In the genomic region with DNA sequence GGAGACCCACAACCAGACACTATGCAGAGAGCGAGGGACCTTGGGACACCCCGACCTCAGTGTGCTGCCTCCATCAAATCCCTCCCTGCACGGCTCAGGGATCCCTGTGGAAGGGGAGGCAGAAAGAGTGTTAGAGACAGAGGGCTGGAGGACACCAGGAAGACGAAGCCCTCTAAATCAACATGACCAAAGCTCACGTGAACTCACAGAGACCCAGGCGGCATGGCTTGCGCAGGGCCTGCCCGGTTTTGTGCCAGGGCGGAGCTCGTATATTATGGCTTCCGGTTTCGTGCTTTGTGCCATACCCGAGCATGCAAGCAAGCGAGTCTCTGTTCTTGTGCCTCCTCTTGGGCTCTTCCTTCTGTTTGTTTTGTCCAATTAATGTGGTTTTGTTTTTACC, we compare ENCODE assay signal across 23 mouse cellular contexts.
DNase-seq lines count a peak whose midpoint lies in the region; ATAC-seq and TF ChIP-seq lines count a peak whose summit lies in the region.
"Had no signal": no experiment of that assay in that cellular context is flagged by ENCODE, and none has a peak within 500 bp of the region (broad histone marks: within the 10 kb centered on the region; RNA-seq: fewer than 3 reads in every experiment).

No protein-coding gene starts in this region.

- H3ac ChIP-seq in myocyte (ENCODE audit: control insufficient read depth, insufficient read length) = no peak overlapping the region

- TF ChIP-seq EP300 in MEL (IDR thresholded peaks at IDR 0.05; ENCODE audit: low read depth in 1 of 2, low read length in 2 of 2) = no peak
- no peak for TF ChIP-seq EP300 in lung, postnatal 0 days (IDR thresholded peaks at IDR 0.05)

- 89% methylated on average over 14 of the region's 14 CpGs for WGBS in thymus, adult 2 months
- WGBS in lung, postnatal 0 days = 86% methylated on average over 14 of the region's 14 CpGs

- no peak for ATAC-seq in lung, postnatal 0 days
- ATAC-seq: forebrain, embryonic 15.5 days; intestine, embryonic 15.5 days; liver, embryonic 12.5 days had no signal

- H3K9ac ChIP-seq in MEL (ENCODE audit: control insufficient read depth, low read depth, low read length, poor library complexity, severe bottlenecking) = peak overlapping the region; percentile 55
- no peak overlapping the region for H3K9ac ChIP-seq in lung, postnatal 0 days (replicated peaks; ENCODE audit: low read depth)
- H3K9ac ChIP-seq: forebrain, embryonic 15.5 days; hindbrain, embryonic 15.5 days; intestine, embryonic 15.5 days; limb, embryonic 12.5 days; liver, embryonic 12.5 days; neural tube, embryonic 13.5 days had no signal

- DNase-seq in cerebellum, adult 9-10 months = peak; percentile 44
- no peak for DNase-seq in cerebellum, postnatal 36 days
- no peak for DNase-seq in thymus, adult 2 months
- DNase-seq in thymus, postnatal 10 days (ENCODE audit: low spot score in 2 of 2) = no peak
- peak; percentile 71 for DNase-seq in MEL (ENCODE audit: low read depth, low spot score)
- no peak for DNase-seq in lung, postnatal 0 days (ENCODE audit: low spot score)
- DNase-seq in kidney, postnatal 25 days = no peak
- DNase-seq: kidney, adult 8-10 months; lung, adult 18-20 months; lung, postnatal 36 days; retina, postnatal 1 day; spleen, adult 18-20 months had no signal

- H3K79me2 ChIP-seq in MEL (ENCODE audit: control insufficient read depth, insufficient read depth, low read length, poor library complexity) (no peaks in the 10 kb centered on the region), myocyte (ENCODE audit: control insufficient read depth, insufficient read depth) (no peaks in the 10 kb centered on the region)

- TF ChIP-seq CTCF in thymus, adult 2 months (IDR thresholded peaks at IDR 0.05; ENCODE audit: borderline replicate concordance, control insufficient read depth, extremely low read depth, insufficient read depth, low read length, poor library complexity) = no peak
- TF ChIP-seq CTCF in MEL (IDR thresholded peaks at IDR 0.05 in 2 of 3, conservative IDR thresholded peaks at IDR 0.05 in 1 of 3; ENCODE audit: control insufficient read depth in 1 of 3, insufficient read depth in 1 of 3, low read depth in 2 of 3, low read length in 3 of 3, poor library complexity in 1 of 3, severe bottlenecking in 1 of 3) = no peak
- no peak for TF ChIP-seq CTCF in lung, postnatal 0 days (IDR thresholded peaks at IDR 0.05)

- H3K36me3 ChIP-seq in thymus, adult 2 months (ENCODE audit: control insufficient read depth, insufficient read depth, low read length) = no peaks in the 10 kb centered on the region
- H3K36me3 ChIP-seq in MEL (ENCODE audit: control insufficient read depth in 1 of 2, insufficient read depth in 2 of 2, low read length in 2 of 2) (peaks cover 0 to 7% of the 10 kb centered on the region in 2 experiments; a peak in 2 of 4 replicates), myocyte (ENCODE audit: control insufficient read depth, insufficient read depth) (no peaks in the 10 kb centered on the region)
- no peaks in the 10 kb centered on the region for H3K36me3 ChIP-seq in lung, postnatal 0 days (ENCODE audit: insufficient read depth, low read length)
- H3K36me3 ChIP-seq: embryonic facial prominence, embryonic 10.5 days; forebrain, embryonic 15.5 days; G1E; heart, embryonic 10.5 days; hindbrain, embryonic 15.5 days; intestine, embryonic 15.5 days; limb, embryonic 12.5 days; liver, embryonic 12.5 days; neural tube, embryonic 13.5 days had no signal

- peaks cover 60% of the 10 kb centered on the region for H3K4me1 ChIP-seq in thymus, adult 2 months (replicated peaks; ENCODE audit: control insufficient read depth, insufficient read depth, low read length)
- peaks cover 0 to 29% of the 10 kb centered on the region in 2 experiments; a peak in 3 of 4 replicates for H3K4me1 ChIP-seq in MEL (ENCODE audit: control insufficient read depth in 1 of 2, insufficient read depth in 2 of 2, low read length in 2 of 2)
- H3K4me1 ChIP-seq in lung, postnatal 0 days (ENCODE audit: insufficient read depth, low read depth, low read length) = peaks cover 2% of the 10 kb centered on the region; the same call in 1 of the 2 replicates
- H3K4me1 ChIP-seq: intestine, embryonic 15.5 days; neural tube, embryonic 13.5 days had no signal

- no peaks in the 10 kb centered on the region for H3K27me3 ChIP-seq in thymus, adult 2 months (ENCODE audit: control insufficient read depth, insufficient read depth, low read length)
- H3K27me3 ChIP-seq in MEL (ENCODE audit: control insufficient read depth in 1 of 2, insufficient read depth in 2 of 2, low read length in 2 of 2) (no peaks in the 10 kb centered on the region), myocyte (ENCODE audit: control insufficient read depth, insufficient read depth, insufficient read length) (peaks cover 18% of the 10 kb centered on the region)
- no peaks in the 10 kb centered on the region for H3K27me3 ChIP-seq in lung, postnatal 0 days (replicated peaks; ENCODE audit: insufficient read depth, low read length)
- H3K27me3 ChIP-seq: forebrain, embryonic 15.5 days; hindbrain, embryonic 15.5 days; intestine, embryonic 15.5 days; neural tube, embryonic 13.5 days had no signal

- TF ChIP-seq POLR2A in thymus, adult 2 months (IDR thresholded peaks at IDR 0.05; ENCODE audit: control insufficient read depth, extremely low read depth, insufficient read depth, low read length, poor library complexity) = no peak
- TF ChIP-seq POLR2A in MEL (IDR thresholded peaks at IDR 0.05; ENCODE audit: control insufficient read depth in 1 of 2, insufficient read depth in 1 of 2, low read depth in 1 of 2, low read length in 2 of 2, poor library complexity in 1 of 2) (peak in 1 of 2 experiments; percentile 50; a peak in 1 of 4 replicates), myocyte (IDR thresholded peaks at IDR 0.05; ENCODE audit: insufficient read length, low read depth) (no peak)

- H3K4me3 ChIP-seq in thymus, adult 2 months (ENCODE audit: control insufficient read depth, insufficient read depth, low read length) = no peak overlapping the region
- H3K4me3 ChIP-seq in MEL (ENCODE audit: control insufficient read depth in 1 of 2, insufficient read depth in 1 of 2, low read depth in 2 of 2, low read length in 2 of 2) = peak overlapping the region; percentile 43 to 63
- H3K4me3 ChIP-seq in myocyte = no peak overlapping the region
- H3K4me3 ChIP-seq in lung, postnatal 0 days (ENCODE audit: low read depth, low read length) = no peak overlapping the region
- H3K4me3 ChIP-seq: embryonic facial prominence, embryonic 10.5 days; forebrain, embryonic 15.5 days; heart, embryonic 10.5 days; hindbrain, embryonic 15.5 days; intestine, embryonic 15.5 days; limb, embryonic 12.5 days; liver, embryonic 12.5 days; megakaryocyte, embryonic 14.5 days; neural tube, embryonic 13.5 days had no signal

- H3K9me3 ChIP-seq in MEL (replicated peaks; ENCODE audit: insufficient read depth, low read length) = no peaks in the 10 kb centered on the region
- no peaks in the 10 kb centered on the region for H3K9me3 ChIP-seq in lung, postnatal 0 days (ENCODE audit: low read length)
- H3K9me3 ChIP-seq: embryonic facial prominence, embryonic 10.5 days; forebrain, embryonic 15.5 days; G1E; heart, embryonic 10.5 days; hindbrain, embryonic 15.5 days; intestine, embryonic 15.5 days; limb, embryonic 12.5 days; liver, embryonic 12.5 days; megakaryocyte, embryonic 14.5 days; neural tube, embryonic 13.5 days had no signal

- peak overlapping the region; percentile 9 for H3K4me2 ChIP-seq in myocyte (ENCODE audit: low read depth)
- H3K4me2 ChIP-seq in lung, postnatal 0 days (replicated peaks; ENCODE audit: low read depth, low read length) = no peak overlapping the region
- H3K4me2 ChIP-seq: forebrain, embryonic 15.5 days; hindbrain, embryonic 15.5 days; intestine, embryonic 15.5 days; limb, embryonic 12.5 days; liver, embryonic 12.5 days; neural tube, embryonic 13.5 days had no signal

- peak overlapping the region; percentile 99 for H3K27ac ChIP-seq in thymus, adult 2 months (ENCODE audit: control insufficient read depth, insufficient read depth, low read length)
- H3K27ac ChIP-seq in MEL (ENCODE audit: control insufficient read depth, low read depth, low read length) = peak overlapping the region; percentile 95
- H3K27ac ChIP-seq in lung, postnatal 0 days (ENCODE audit: low read length) = no peak overlapping the region
- H3K27ac ChIP-seq: embryonic facial prominence, embryonic 10.5 days; forebrain, embryonic 15.5 days; heart, embryonic 10.5 days; hindbrain, embryonic 15.5 days; intestine, embryonic 15.5 days; limb, embryonic 12.5 days; liver, embryonic 12.5 days; neural tube, embryonic 13.5 days had no signal

- TF ChIP-seq RAD21 in MEL (IDR thresholded peaks at IDR 0.05; ENCODE audit: low read depth, low read length) = no peak

TF ChIP-seq in MEL, 35 proteins besides CTCF, POLR2A, EP300 and RAD21 (continues in another document):
- TF ChIP-seq MXI1 (IDR thresholded peaks at IDR 0.05; ENCODE audit: low read depth, low read length) = peak; percentile 64
- TF ChIP-seq HCFC1 (IDR thresholded peaks at IDR 0.05; ENCODE audit: low read depth, low read length) = peak; percentile 47
- TF ChIP-seq MAX (IDR thresholded peaks at IDR 0.05; ENCODE audit: low read length) = 0 out of 2 replicates have a peak, but pooled peaks have one; percentile 43
- no peak for TF ChIP-seq POLR2AphosphoS5 (IDR thresholded peaks at IDR 0.05; ENCODE audit: borderline replicate concordance, low read depth, low read length)
- no peak for TF ChIP-seq GABPA (IDR thresholded peaks at IDR 0.05; ENCODE audit: low read depth, low read length)
- no peak for TF ChIP-seq MYB (IDR thresholded peaks at IDR 0.05; ENCODE audit: low read depth, low read length)
- peak; percentile 63; the same call in 1 of the 2 replicates for TF ChIP-seq ELF1 (IDR thresholded peaks at IDR 0.05; ENCODE audit: low read depth, low read length)
- no peak for TF ChIP-seq GATA1 (IDR thresholded peaks at IDR 0.05; ENCODE audit: low read depth, low read length)
- TF ChIP-seq MAZ (IDR thresholded peaks at IDR 0.05; ENCODE audit: low read depth, low read length) = no peak

TF ChIP-seq in myocyte, 11 proteins besides CTCF, POLR2A, EP300 and RAD21 (continues in another document):
- TF ChIP-seq REST (IDR thresholded peaks at IDR 0.05; ENCODE audit: insufficient read depth, insufficient read length) = no peak
- no peak for TF ChIP-seq USF1 (IDR thresholded peaks at IDR 0.05; ENCODE audit: low read depth)
- no peak for TF ChIP-seq TCF3 (IDR thresholded peaks at IDR 0.05; ENCODE audit: insufficient read length, low read depth)
- TF ChIP-seq MYOD1 (IDR thresholded peaks at IDR 0.05; ENCODE audit: control insufficient read depth in 1 of 3, insufficient read length in 2 of 3, low read depth in 2 of 3) = no peak
- TF ChIP-seq TCF12 (IDR thresholded peaks at IDR 0.05; ENCODE audit: insufficient read depth, poor library complexity, severe bottlenecking) = no peak
- TF ChIP-seq E2F4 (IDR thresholded peaks at IDR 0.05; ENCODE audit: insufficient read depth) = no peak
- no peak for TF ChIP-seq SRF (IDR thresholded peaks at IDR 0.05; ENCODE audit: control insufficient read depth, insufficient read length, low read depth)
- no peak for TF ChIP-seq MAX (IDR thresholded peaks at IDR 0.05; ENCODE audit: low read depth)
- no peak for TF ChIP-seq CEBPB (IDR thresholded peaks at IDR 0.05; ENCODE audit: insufficient read depth, poor library complexity, severe bottlenecking)
- TF ChIP-seq POLR2AphosphoS2 (IDR thresholded peaks at IDR 0.05; ENCODE audit: insufficient read length, low read depth) = no peak

Comparison
In these comparisons a context has a peak if more than half of its experiments do, and no peak if none do; other contexts are left out.
1. DNase-seq: peak in cerebellum, adult 9-10 months (single experiment) and MEL (single experiment); none in cerebellum, postnatal 36 days (0 of 2), thymus, adult 2 months (single experiment), thymus, postnatal 10 days (0 of 2), lung, postnatal 0 days (single experiment) and kidney, postnatal 25 days (0 of 2).
2. H3K4me3 ChIP-seq: peak in MEL (2 of 2); none in thymus, adult 2 months (single experiment), myocyte (single experiment) and lung, postnatal 0 days (single experiment).